Mouse (Mus musculus): ENCODE measurements around the gene Sec24b. TPM values are rescaled to one million over a fixed set of nuclear protein-coding genes. Genes with fewer than 3 reads are reported as not detected.

The Sec24b gene
- polyA plus RNA-seq, 1 experiment: 78.5 TPM

GRCm38 (mm10) chr3:130060396-130061029 lies 840 bp downstream of the Sec24b start:
- no peak for TF ChIP-seq GATA1 (IDR thresholded peaks at IDR 0.05; ENCODE audit: low read length)

GRCm38 (mm10) chr3:130059805-130060395 lies 1.5 kb downstream of the Sec24b start:
- no peak for TF ChIP-seq GATA1 (IDR thresholded peaks at IDR 0.05; ENCODE audit: low read length)

GRCm38 (mm10) chr3:130058488-130058887 lies 2.9 kb downstream of the Sec24b start:
- TF ChIP-seq GATA1 (IDR thresholded peaks at IDR 0.05; ENCODE audit: low read length): no peak

GRCm38 (mm10) chr3:130057569-130058345 lies 3.6 kb downstream of the Sec24b start:
- no peak for TF ChIP-seq GATA1 (IDR thresholded peaks at IDR 0.05; ENCODE audit: low read length)

- TF ChIP-seq GATA1 (IDR thresholded peaks at IDR 0.05; ENCODE audit: low read length): no peak
Observed at GRCm38 (mm10) chr3:130055416-130056385, 5.7 kb downstream of the Sec24b start.

- TF ChIP-seq GATA1 (IDR thresholded peaks at IDR 0.05; ENCODE audit: low read length): no peak
Observed at GRCm38 (mm10) chr3:130054587-130054986, 6.8 kb downstream of the Sec24b start.

GRCm38 (mm10) chr3:130053340-130054066 lies 7.8 kb downstream of the Sec24b start:
- TF ChIP-seq GATA1 (IDR thresholded peaks at IDR 0.05; ENCODE audit: low read length): no peak

GRCm38 (mm10) chr3:130052541-130053298 lies 8.6 kb downstream of the Sec24b start:
- no peak for TF ChIP-seq GATA1 (IDR thresholded peaks at IDR 0.05; ENCODE audit: low read length)

- no peak for TF ChIP-seq GATA1 (IDR thresholded peaks at IDR 0.05; ENCODE audit: low read length)
Observed at GRCm38 (mm10) chr3:130052116-130052515, 9.2 kb downstream of the Sec24b start.

- TF ChIP-seq GATA1 (IDR thresholded peaks at IDR 0.05; ENCODE audit: low read length): no peak
Observed at GRCm38 (mm10) chr3:130040711-130041110, 20.6 kb downstream of the Sec24b start.

- TF ChIP-seq GATA1 (IDR thresholded peaks at IDR 0.05; ENCODE audit: low read length): no peak
Observed at GRCm38 (mm10) chr3:130040017-130040416, 21.3 kb downstream of the Sec24b start.

GRCm38 (mm10) chr3:130028741-130029140 lies 32.6 kb downstream of the Sec24b start:
- TF ChIP-seq GATA1 (IDR thresholded peaks at IDR 0.05; ENCODE audit: low read length): no peak

- TF ChIP-seq GATA1 (IDR thresholded peaks at IDR 0.05; ENCODE audit: low read length): no peak
Observed at GRCm38 (mm10) chr3:130026181-130026580, 35.2 kb downstream of the Sec24b start.

GRCm38 (mm10) chr3:130025556-130025955 lies 35.8 kb downstream of the Sec24b start:
- no peak for TF ChIP-seq GATA1 (IDR thresholded peaks at IDR 0.05; ENCODE audit: low read length)
